Mouse (Mus musculus) limb, embryonic 10.5 days (tissue): Measurements from ENCODE around the gene Hexim1. TPM values are rescaled to one million over a fixed set of nuclear protein-coding genes. Genes with fewer than 3 reads are reported as not detected.

Experiments
- DNase-seq: peaks from one replicate; pipeline ENCODE4 v3.0.0-alpha.2; 2017; ENCODE audit warnings: low spot score
- H3K27ac ChIP-seq: fragments of 300-500 bp; sonication (generic); 2 replicates; pipeline ENCODE4 v1.5.1; 2016; ENCODE audit warnings: mild to moderate bottlenecking
- H3K27me3 ChIP-seq: fragments of 300-500 bp; sonication (generic); 2 replicates; pipeline ENCODE4 v1.6.1; 2016; ENCODE audit warnings: low read depth, mild to moderate bottlenecking; ENCODE audit not compliant: poor library complexity, severe bottlenecking
- H3K36me3 ChIP-seq: fragments of 300-500 bp; sonication (generic); 2 replicates; pipeline ENCODE4 v1.6.1; 2016; ENCODE audit warnings: mild to moderate bottlenecking, moderate library complexity
- H3K4me1 ChIP-seq: fragments of 300-500 bp; sonication (generic); 2 replicates; pipeline ENCODE4 v1.6.1; 2016
- H3K4me3 ChIP-seq: fragments of 300-500 bp; sonication (generic); 2 replicates; pipeline ENCODE4 v1.5.1; 2016; ENCODE audit warnings: mild to moderate bottlenecking, moderate library complexity
- H3K9me3 ChIP-seq: fragments of 300-500 bp; sonication (generic); replicated peaks from 2 replicates; pipeline ENCODE4 v1.6.1; 2016; ENCODE audit warnings: mild to moderate bottlenecking
- WGBS: fragments of 180-500 bp; shearing (Covaris S2); methylation state at CpG from one replicate; pipeline ENCODE4 v1.1.7; 2016; 5-methylcytosine and 5-hydroxymethylcytosine counted together
- polyA plus RNA-seq: library from polyadenylated mRNA; unstranded; fragments of >200 nt; fragmentation: Nextera tagmentation; extraction: Ambion mirVana; gene quantifications from 2 replicates; pipeline ENCODE4 v1.2.1, GENCODE M21; 2016

The Hexim1 gene
- polyA plus RNA-seq: 1.8 and 2.4 TPM in 2 replicates

GRCm38 (mm10) chr11:103116008-103116818 lies at the start of gene Hexim1:
Gene Hexim1, plus strand, starts transcription at chr11:103116231.
- Histone ChIP-seq H3K27ac (peak within 1 kb of the TSS; percentile 91), H3K27me3 (peaks cover 25% of the 10 kb centered on the region), H3K36me3 (no peaks in the 10 kb centered on the region), H3K4me3 (peak within 1 kb of the TSS; percentile 59), H3K9me3 (no peaks in the 10 kb centered on the region), H3K4me1 (peaks cover 59% of the 10 kb centered on the region)
- WGBS: under 1% methylated on average over 53 of the region's 53 CpGs
- peak; percentile 99 for DNase-seq

- WGBS: 93% methylated on average over 6 of the region's 6 CpGs
- Histone ChIP-seq H3K36me3 (peaks cover 95% of the 10 kb centered on the region), H3K4me3 (no peak overlapping the region), H3K27ac (no peak overlapping the region), H3K9me3 (no peaks in the 10 kb centered on the region), H3K27me3 (no peaks in the 10 kb centered on the region), H3K4me1 (no peaks in the 10 kb centered on the region)
- DNase-seq: no peak
Observed at GRCm38 (mm10) chr11:103067051-103067361, 49.0 kb upstream of the Hexim1 start.

GRCm38 (mm10) chr11:103067457-103068001 lies 48.5 kb upstream of the Hexim1 start:
- peaks cover 90% of the 10 kb centered on the region for H3K36me3 ChIP-seq
- no peak for DNase-seq
- 92% methylated on average over 8 of the region's 8 CpGs for WGBS

GRCm38 (mm10) chr11:103068272-103068671 lies 47.8 kb upstream of the Hexim1 start:
- Histone ChIP-seq H3K27ac (no peak overlapping the region), H3K36me3 (peaks cover 85% of the 10 kb centered on the region)
- 94% methylated on average over 4 of the region's 4 CpGs for WGBS

More at GRCm38 (mm10) chr11:103067457-103068001, 48.5 kb upstream of the Hexim1 start:
- no peaks in the 10 kb centered on the region for H3K27me3 ChIP-seq
- H3K9me3 ChIP-seq: no peaks in the 10 kb centered on the region
- H3K4me1 ChIP-seq: no peaks in the 10 kb centered on the region
- no peak overlapping the region for H3K4me3 ChIP-seq
- no peak overlapping the region for H3K27ac ChIP-seq

GRCm38 (mm10) chr11:103068884-103069283 lies 47.1 kb upstream of the Hexim1 start:
- peaks cover 79% of the 10 kb centered on the region for H3K36me3 ChIP-seq
- 97% methylated on average over 11 of the region's 11 CpGs for WGBS
- H3K9me3 ChIP-seq: no peaks in the 10 kb centered on the region
- H3K4me1 ChIP-seq: no peaks in the 10 kb centered on the region
- no peak for DNase-seq
- H3K4me3 ChIP-seq: no peak overlapping the region
- H3K27ac ChIP-seq: no peak overlapping the region
- no peaks in the 10 kb centered on the region for H3K27me3 ChIP-seq

More at GRCm38 (mm10) chr11:103068272-103068671, 47.8 kb upstream of the Hexim1 start:
- no peak for DNase-seq
- Histone ChIP-seq H3K27me3 (no peaks in the 10 kb centered on the region), H3K4me3 (no peak overlapping the region), H3K9me3 (no peaks in the 10 kb centered on the region), H3K4me1 (no peaks in the 10 kb centered on the region)

GRCm38 (mm10) chr11:103069731-103070130 lies 46.3 kb upstream of the Hexim1 start:
- H3K36me3 ChIP-seq: peaks cover 70% of the 10 kb centered on the region
- no peaks in the 10 kb centered on the region for H3K9me3 ChIP-seq

GRCm38 (mm10) chr11:103070322-103070880 lies 45.6 kb upstream of the Hexim1 start:
- H3K4me1 ChIP-seq: peaks cover 11% of the 10 kb centered on the region
- H3K4me3 ChIP-seq: no peak overlapping the region
- H3K27me3 ChIP-seq: no peaks in the 10 kb centered on the region; the same call in 1 of the 2 replicates
- H3K27ac ChIP-seq: no peak overlapping the region
- H3K9me3 ChIP-seq: no peaks in the 10 kb centered on the region
- 93% methylated on average over 10 of the region's 10 CpGs for WGBS
- peaks cover 65% of the 10 kb centered on the region for H3K36me3 ChIP-seq
- no peak for DNase-seq

More at GRCm38 (mm10) chr11:103069731-103070130, 46.3 kb upstream of the Hexim1 start:
- Histone ChIP-seq H3K27ac (no peak overlapping the region), H3K4me1 (peaks cover 7% of the 10 kb centered on the region), H3K4me3 (no peak overlapping the region), H3K27me3 (no peaks in the 10 kb centered on the region; the same call in 1 of the 2 replicates)
- WGBS: 100% methylated on average over 2 of the region's 2 CpGs
- no peak for DNase-seq

GRCm38 (mm10) chr11:103073671-103074070 lies 42.4 kb upstream of the Hexim1 start:
- H3K4me3 ChIP-seq: no peak overlapping the region
- H3K27ac ChIP-seq: no peak overlapping the region
- WGBS: 92% methylated on average over 7 of the region's 7 CpGs
- no peak for DNase-seq
- no peaks in the 10 kb centered on the region for H3K9me3 ChIP-seq
- H3K4me1 ChIP-seq: peaks cover 11% of the 10 kb centered on the region
- peaks cover 33% of the 10 kb centered on the region for H3K36me3 ChIP-seq
- H3K27me3 ChIP-seq: peaks cover 12% of the 10 kb centered on the region

GRCm38 (mm10) chr11:103074121-103074650 lies 41.8 kb upstream of the Hexim1 start:
- H3K9me3 ChIP-seq: no peaks in the 10 kb centered on the region
- DNase-seq: no peak
- no peak overlapping the region for H3K4me3 ChIP-seq
- H3K4me1 ChIP-seq: peaks cover 11% of the 10 kb centered on the region
- WGBS: 55% methylated on average over 10 of the region's 10 CpGs
- H3K27ac ChIP-seq: 0 out of 2 replicates have a peak overlapping the region, but pooled peaks have one; percentile 44
- peaks cover 27% of the 10 kb centered on the region for H3K36me3 ChIP-seq
- H3K27me3 ChIP-seq: peaks cover 17% of the 10 kb centered on the region

GRCm38 (mm10) chr11:103074796-103075323 lies 41.2 kb upstream of the Hexim1 start:
- WGBS: 18% methylated on average over 10 of the region's 10 CpGs
- no peak for DNase-seq
- Histone ChIP-seq H3K27ac (0 out of 2 replicates have a peak overlapping the region, but pooled peaks have one; percentile 44), H3K4me3 (no peak overlapping the region), H3K36me3 (peaks cover 21% of the 10 kb centered on the region), H3K9me3 (no peaks in the 10 kb centered on the region), H3K4me1 (peaks cover 11% of the 10 kb centered on the region), H3K27me3 (peaks cover 24% of the 10 kb centered on the region)

GRCm38 (mm10) chr11:103076010-103076409 lies 40.0 kb upstream of the Hexim1 start:
- peaks cover 35% of the 10 kb centered on the region for H3K27me3 ChIP-seq
- peaks cover 9% of the 10 kb centered on the region for H3K36me3 ChIP-seq
- DNase-seq: no peak
- WGBS: 97% methylated on average over 7 of the region's 7 CpGs
- no peak overlapping the region for H3K4me3 ChIP-seq
- no peaks in the 10 kb centered on the region for H3K9me3 ChIP-seq
- H3K27ac ChIP-seq: no peak overlapping the region
- H3K4me1 ChIP-seq: peaks cover 22% of the 10 kb centered on the region

GRCm38 (mm10) chr11:103076581-103076980 lies 39.5 kb upstream of the Hexim1 start:
- Histone ChIP-seq H3K27ac (no peak overlapping the region), H3K4me1 (peaks cover 25% of the 10 kb centered on the region), H3K9me3 (no peaks in the 10 kb centered on the region), H3K27me3 (peaks cover 41% of the 10 kb centered on the region), H3K4me3 (no peak overlapping the region), H3K36me3 (0 out of 2 replicates have a peak, but pooled peaks cover 4% of the 10 kb centered on the region)
- DNase-seq: no peak
- WGBS: 80% methylated on average over 8 of the region's 8 CpGs
